Mouse (Mus musculus) forebrain, embryonic 10.5 days (tissue): ENCODE measurements at regions not wholly inside any gene's neighbourhood (a gene's known extent, or its start where the extent isn't known, plus 50 kb on each side); places are given as distances from the start of the nearest gene placed in this dataset.

Experiments
- DNase-seq: peaks from one replicate; pipeline ENCODE4 v3.0.0-alpha.2; 2017; ENCODE audit warnings: low spot score; ENCODE audit errors: extremely low spot score
- H3K27ac ChIP-seq: fragments of 300-500 bp; sonication (generic); 2 replicates; pipeline ENCODE4 v1.5.1; 2016; ENCODE audit warnings: mild to moderate bottlenecking
- H3K27me3 ChIP-seq: fragments of 300-500 bp; sonication (generic); 2 replicates; pipeline ENCODE4 v1.6.1; 2016; ENCODE audit warnings: mild to moderate bottlenecking; ENCODE audit not compliant: poor library complexity, severe bottlenecking
- H3K36me3 ChIP-seq: fragments of 300-500 bp; sonication (generic); replicated peaks from 2 replicates; pipeline ENCODE4 v1.6.1; 2016; ENCODE audit warnings: mild to moderate bottlenecking, moderate library complexity
- H3K4me1 ChIP-seq: fragments of 300-500 bp; sonication (generic); 2 replicates; pipeline ENCODE4 v1.6.1; 2016
- H3K4me3 ChIP-seq: fragments of 300-500 bp; sonication (generic); 2 replicates; pipeline ENCODE4 v1.5.1; 2016; ENCODE audit warnings: mild to moderate bottlenecking, moderate library complexity
- H3K9me3 ChIP-seq: fragments of 300-500 bp; sonication (generic); 2 replicates; pipeline ENCODE4 v1.6.1; 2016; ENCODE audit warnings: mild to moderate bottlenecking, moderate library complexity
- WGBS: fragments of 180-500 bp; shearing (Covaris S2); methylation state at CpG from one replicate; pipeline ENCODE4 v1.1.7; 2016; 5-methylcytosine and 5-hydroxymethylcytosine counted together

- H3K4me3 ChIP-seq, result no peak overlapping the region
- 91% methylated on average over 1 of the region's 1 CpGs for WGBS
- H3K27ac ChIP-seq, result no peak overlapping the region
- H3K36me3 ChIP-seq, result no peaks in the 10 kb centered on the region
- no peak for DNase-seq
- no peaks in the 10 kb centered on the region for H3K9me3 ChIP-seq
- H3K27me3 ChIP-seq, result no peaks in the 10 kb centered on the region
- H3K4me1 ChIP-seq, result peaks cover 6% of the 10 kb centered on the region
These were observed 106.3 kb downstream of the D1Ertd622e start for GRCm38 (mm10) chr1:97555565-97555955.

- H3K36me3 ChIP-seq, result no peaks in the 10 kb centered on the region
- H3K27me3 ChIP-seq, result no peaks in the 10 kb centered on the region
- no peak for DNase-seq
- no peak overlapping the region for H3K4me3 ChIP-seq
- 82% methylated on average over 6 of the region's 6 CpGs for WGBS
- H3K9me3 ChIP-seq, result no peaks in the 10 kb centered on the region
- no peak overlapping the region for H3K27ac ChIP-seq
- H3K4me1 ChIP-seq, result peaks cover 6% of the 10 kb centered on the region
These were observed 106.8 kb downstream of the D1Ertd622e start for GRCm38 (mm10) chr1:97554936-97555564.

GRCm38 (mm10) chr1:97553485-97554474 is 108.1 kb downstream of the D1Ertd622e start:
- H3K9me3 ChIP-seq, result no peaks in the 10 kb centered on the region

GRCm38 (mm10) chr1:97552886-97553285 is 109.0 kb downstream of the D1Ertd622e start:
- Histone ChIP-seq H3K4me3 (no peak overlapping the region), H3K36me3 (no peaks in the 10 kb centered on the region), H3K4me1 (peaks cover 6% of the 10 kb centered on the region), H3K9me3 (no peaks in the 10 kb centered on the region), H3K27me3 (no peaks in the 10 kb centered on the region), H3K27ac (no peak overlapping the region)
- no peak for DNase-seq
- WGBS, result 86% methylated on average over 2 of the region's 2 CpGs

More at GRCm38 (mm10) chr1:97553485-97554474, 108.1 kb downstream of the D1Ertd622e start:
- no peak for DNase-seq
- Histone ChIP-seq H3K4me3 (no peak overlapping the region), H3K27ac (0 out of 2 replicates have a peak overlapping the region, but pooled peaks have one; percentile 25), H3K27me3 (no peaks in the 10 kb centered on the region), H3K4me1 (peaks cover 6% of the 10 kb centered on the region), H3K36me3 (no peaks in the 10 kb centered on the region)
- WGBS, result 83% methylated on average over 8 of the region's 8 CpGs

- H3K27ac ChIP-seq, result peak overlapping the region; percentile 86
These were observed 120.7 kb downstream of the D1Ertd622e start for GRCm38 (mm10) chr1:97541162-97541493.

GRCm38 (mm10) chr1:97540291-97541161 is 121.3 kb downstream of the D1Ertd622e start:
- peak overlapping the region; percentile 16 for H3K4me3 ChIP-seq
- peak; percentile 77 for DNase-seq
- H3K36me3 ChIP-seq, result no peaks in the 10 kb centered on the region
- no peaks in the 10 kb centered on the region for H3K9me3 ChIP-seq
- H3K4me1 ChIP-seq, result peaks cover 29% of the 10 kb centered on the region
- no peaks in the 10 kb centered on the region for H3K27me3 ChIP-seq
- H3K27ac ChIP-seq, result peak overlapping the region; percentile 86
- 20% methylated on average over 16 of the region's 16 CpGs for WGBS

More at GRCm38 (mm10) chr1:97541162-97541493, 120.7 kb downstream of the D1Ertd622e start:
- no peaks in the 10 kb centered on the region for H3K27me3 ChIP-seq
- H3K36me3 ChIP-seq, result no peaks in the 10 kb centered on the region
- no peak overlapping the region; the same call in 1 of the 2 replicates for H3K4me3 ChIP-seq
- no peak for DNase-seq
- H3K9me3 ChIP-seq, result no peaks in the 10 kb centered on the region
- H3K4me1 ChIP-seq, result peaks cover 29% of the 10 kb centered on the region

- H3K27me3 ChIP-seq, result no peaks in the 10 kb centered on the region
- no peak overlapping the region for H3K27ac ChIP-seq
- WGBS, result 88% methylated on average over 1 of the region's 1 CpGs
- DNase-seq, result no peak
- no peaks in the 10 kb centered on the region for H3K4me1 ChIP-seq
- no peak overlapping the region for H3K4me3 ChIP-seq
- H3K9me3 ChIP-seq, result no peaks in the 10 kb centered on the region
- H3K36me3 ChIP-seq, result no peaks in the 10 kb centered on the region
These were observed 165.0 kb downstream of the D1Ertd622e start for GRCm38 (mm10) chr1:97496915-97497314.

GRCm38 (mm10) chr1:97479921-97480320 is 182.0 kb downstream of the D1Ertd622e start:
- H3K27ac ChIP-seq, result no peak overlapping the region
- H3K9me3 ChIP-seq, result no peaks in the 10 kb centered on the region
- no peaks in the 10 kb centered on the region for H3K27me3 ChIP-seq
- H3K4me1 ChIP-seq, result no peaks in the 10 kb centered on the region
- no peak overlapping the region for H3K4me3 ChIP-seq
- 70% methylated on average over 2 of the region's 2 CpGs for WGBS
- no peaks in the 10 kb centered on the region for H3K36me3 ChIP-seq
- DNase-seq, result no peak
